Mouse (Mus musculus) kidney, postnatal 14 days (tissue): ENCODE measurements around the gene Rhoa.
A peak's percentile ranks its signal among the peaks of the same experiment; 100 is the strongest.
"Not testable (repeated sequence)": the region's sequence is repeated elsewhere in the genome, so short reads cannot be mapped to it uniquely, and the experiment has no call there.

Experiments
- DNase-seq: peaks from one replicate; pipeline ENCODE4 v3.0.0; 2022; ENCODE audit warnings: mixed read lengths

The Rhoa gene

GRCm38 (mm10) chr9:108305629-108306520, at the start of gene Rhoa, which contains the start of gene Tcta:
Rhoa (plus strand) TSS chr9:108306129.
Tcta (minus strand) TSS chr9:108306160.
- peak; percentile 99 for DNase-seq

- DNase-seq, result no peak
Measured at GRCm38 (mm10) chr9:108260526-108260925, 45.4 kb upstream of the Rhoa start.

- DNase-seq, result no peak
Measured at GRCm38 (mm10) chr9:108261865-108262264, 44.1 kb upstream of the Rhoa start.

GRCm38 (mm10) chr9:108262494-108263049, 43.4 kb upstream of the Rhoa start:
- no peak for DNase-seq

GRCm38 (mm10) chr9:108263131-108263681, 42.7 kb upstream of the Rhoa start:
- DNase-seq, result no peak

- DNase-seq, result peak; percentile 100
Measured at GRCm38 (mm10) chr9:108263690-108264190, 42.2 kb upstream of the Rhoa start, which contains the start of gene Dag1. Dag1 (minus strand) TSS chr9:108263958.

- DNase-seq, result peak; percentile 74
Measured at GRCm38 (mm10) chr9:108264191-108264921, 41.6 kb upstream of the Rhoa start.

GRCm38 (mm10) chr9:108266261-108266935, 39.5 kb upstream of the Rhoa start:
- DNase-seq, result no peak

- DNase-seq, result no peak
Measured at GRCm38 (mm10) chr9:108267691-108268090, 38.2 kb upstream of the Rhoa start.

- not testable (repeated sequence) for DNase-seq
Measured at GRCm38 (mm10) chr9:108268701-108269100, 37.2 kb upstream of the Rhoa start.

GRCm38 (mm10) chr9:108271941-108272340, 34.0 kb upstream of the Rhoa start:
- DNase-seq, result peak; percentile 51

- DNase-seq, result no peak
Measured at GRCm38 (mm10) chr9:108272691-108273090, 33.2 kb upstream of the Rhoa start.

- DNase-seq, result no peak
Measured at GRCm38 (mm10) chr9:108273485-108273884, 32.4 kb upstream of the Rhoa start.

GRCm38 (mm10) chr9:108274476-108275330, 31.2 kb upstream of the Rhoa start:
- no peak for DNase-seq

- no peak for DNase-seq
Measured at GRCm38 (mm10) chr9:108275331-108275659, 30.6 kb upstream of the Rhoa start.

- DNase-seq, result peak; percentile 53
Measured at GRCm38 (mm10) chr9:108278697-108279450, 27.1 kb upstream of the Rhoa start.

GRCm38 (mm10) chr9:108280071-108280828, 25.7 kb upstream of the Rhoa start:
- peak; percentile 87 for DNase-seq

GRCm38 (mm10) chr9:108284410-108284809, 21.5 kb upstream of the Rhoa start:
- DNase-seq, result peak; percentile 86

GRCm38 (mm10) chr9:108287526-108288238, 18.2 kb upstream of the Rhoa start:
- not testable (repeated sequence) for DNase-seq
